ENCODE assay signal across 8 mouse cellular contexts in the genomic region with DNA sequence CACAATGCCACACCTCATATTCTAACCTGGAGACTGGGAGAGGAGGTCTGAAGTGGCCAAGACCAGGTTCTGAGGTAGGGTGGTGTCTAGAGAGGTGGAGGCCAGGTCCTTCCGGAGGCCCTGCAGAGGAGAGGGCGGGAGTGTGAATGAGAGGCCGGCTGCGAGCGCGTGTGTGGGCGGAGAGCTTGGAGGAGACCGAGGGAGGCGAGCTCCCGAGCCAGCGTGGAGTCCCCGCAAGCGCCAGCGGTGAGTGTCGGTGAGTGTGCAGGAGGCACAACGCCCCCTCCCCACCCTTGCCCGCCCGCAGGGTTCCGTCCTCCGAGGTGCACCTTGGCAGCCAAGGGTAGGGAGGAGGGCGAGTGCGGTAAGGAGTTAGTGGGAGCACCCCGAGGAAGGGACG. TPM values are rescaled to one million over a fixed set of nuclear protein-coding genes. Genes with fewer than 3 reads are reported as not detected.
DNase-seq lines count a peak whose midpoint lies in the region; ATAC-seq and TF ChIP-seq lines count a peak whose summit lies in the region.
"Had no signal": no experiment of that assay in that cellular context is flagged by ENCODE, and none has a peak within 500 bp of the region (broad histone marks: within the 10 kb centered on the region; RNA-seq: fewer than 3 reads in every experiment).

Gene Lbhd2 (plus strand): TSS at position 188 of the 400 bp plus-strand sequence.

- H3K4me1 ChIP-seq in lung, embryonic 14.5 days (ENCODE audit: insufficient read depth) = no peaks in the 10 kb centered on the region
- H3K4me1 ChIP-seq in forebrain, embryonic 10.5 days = peaks cover 34% of the 10 kb centered on the region
- H3K4me1 ChIP-seq in hindbrain, postnatal 0 days (ENCODE audit: insufficient read depth, low read length) = peaks cover 12% of the 10 kb centered on the region; the same call in 1 of the 2 replicates
- peaks cover 14% of the 10 kb centered on the region; the same call in 1 of the 2 replicates for H3K4me1 ChIP-seq in midbrain, postnatal 0 days (ENCODE audit: insufficient read depth, low read length)

- ATAC-seq in lung, embryonic 14.5 days (ENCODE audit: insufficient read depth) = no peak
- no peak for ATAC-seq in hindbrain, postnatal 0 days
- no peak; the same call in 1 of the 2 replicates for ATAC-seq in midbrain, postnatal 0 days (ENCODE audit: low FRiP score)

- H3K36me3 ChIP-seq in lung, embryonic 14.5 days (ENCODE audit: insufficient read depth) = no peaks in the 10 kb centered on the region
- H3K36me3 ChIP-seq in forebrain, embryonic 10.5 days (replicated peaks) = no peaks in the 10 kb centered on the region
- no peaks in the 10 kb centered on the region for H3K36me3 ChIP-seq in hindbrain, postnatal 0 days (ENCODE audit: insufficient read depth, low read length)
- no peaks in the 10 kb centered on the region for H3K36me3 ChIP-seq in midbrain, postnatal 0 days (ENCODE audit: insufficient read depth, low read length)

- peak within 1 kb of the TSS; percentile 21 for H3K4me3 ChIP-seq in lung, embryonic 14.5 days (ENCODE audit: low read depth, low read length)
- H3K4me3 ChIP-seq in forebrain, embryonic 10.5 days = peak within 1 kb of the TSS; percentile 32
- peak within 1 kb of the TSS; percentile 23 for H3K4me3 ChIP-seq in hindbrain, postnatal 0 days (ENCODE audit: low read length)
- peak within 1 kb of the TSS; percentile 27 for H3K4me3 ChIP-seq in midbrain, postnatal 0 days (ENCODE audit: low read depth, low read length)

- no peak for TF ChIP-seq CTCF in lung, embryonic 14.5 days (IDR thresholded peaks at IDR 0.05; ENCODE audit: low read depth)
- TF ChIP-seq CTCF in hindbrain, postnatal 0 days (IDR thresholded peaks at IDR 0.05; ENCODE audit: low read depth) = no peak
- TF ChIP-seq CTCF in midbrain, postnatal 0 days (IDR thresholded peaks at IDR 0.05) = no peak

- peak within 1 kb of the TSS; percentile 52 for H3K4me2 ChIP-seq in lung, embryonic 14.5 days
- H3K4me2 ChIP-seq in hindbrain, postnatal 0 days (ENCODE audit: low read depth, low read length) = peak within 1 kb of the TSS; percentile 46
- H3K4me2 ChIP-seq in midbrain, postnatal 0 days (ENCODE audit: low read depth, low read length, poor library complexity, severe bottlenecking) = peak within 1 kb of the TSS; percentile 47

- DNase-seq in lung, embryonic 14.5 days = peak; percentile 22
- no peak for DNase-seq in lung, postnatal 10 days
- DNase-seq in forebrain, embryonic 10.5 days (ENCODE audit: extremely low spot score, low spot score) = no peak
- DNase-seq in hindbrain, postnatal 0 days (ENCODE audit: low spot score) = no peak
- no peak for DNase-seq in midbrain, postnatal 0 days (ENCODE audit: low spot score)
- DNase-seq in adipocyte (ENCODE audit: low spot score) = no peak
- DNase-seq in cerebellum, adult 8-10 months = no peak
- DNase-seq: left cerebral cortex, postnatal 4 days had no signal

- H3K9me3 ChIP-seq in lung, embryonic 14.5 days (ENCODE audit: low read depth, low read length) = no peaks in the 10 kb centered on the region
- H3K9me3 ChIP-seq in forebrain, embryonic 10.5 days = no peaks in the 10 kb centered on the region
- H3K9me3 ChIP-seq in hindbrain, postnatal 0 days (ENCODE audit: low read length) = no peaks in the 10 kb centered on the region
- no peaks in the 10 kb centered on the region for H3K9me3 ChIP-seq in midbrain, postnatal 0 days (ENCODE audit: low read length)

- 1% methylated on average over 24 of the region's 24 CpGs for WGBS in lung, embryonic 14.5 days
- 3% methylated on average over 24 of the region's 24 CpGs for WGBS in forebrain, embryonic 10.5 days
- WGBS in hindbrain, postnatal 0 days = 3% methylated on average over 22 of the region's 24 CpGs
- WGBS in midbrain, postnatal 0 days = 3% methylated on average over 24 of the region's 24 CpGs

- peak within 1 kb of the TSS; percentile 8; the same call in 1 of the 2 replicates for H3K9ac ChIP-seq in lung, embryonic 14.5 days
- no peak within 1 kb of the TSS for H3K9ac ChIP-seq in hindbrain, postnatal 0 days (replicated peaks; ENCODE audit: low read length)
- H3K9ac ChIP-seq in midbrain, postnatal 0 days (replicated peaks; ENCODE audit: low read length, poor library complexity, severe bottlenecking) = no peak within 1 kb of the TSS

- H3K27me3 ChIP-seq in lung, embryonic 14.5 days (ENCODE audit: insufficient read depth, low read length) = peaks cover 30% of the 10 kb centered on the region
- H3K27me3 ChIP-seq in forebrain, embryonic 10.5 days (ENCODE audit: poor library complexity, severe bottlenecking) = peaks cover 78% of the 10 kb centered on the region
- H3K27me3 ChIP-seq in hindbrain, postnatal 0 days (ENCODE audit: insufficient read depth, low read length) = no peaks in the 10 kb centered on the region
- H3K27me3 ChIP-seq in midbrain, postnatal 0 days (ENCODE audit: insufficient read depth, low read length) = 0 out of 2 replicates have a peak, but pooled peaks cover 9% of the 10 kb centered on the region

- H3K27ac ChIP-seq in lung, embryonic 14.5 days (ENCODE audit: low read depth) = no peak within 1 kb of the TSS
- no peak within 1 kb of the TSS for H3K27ac ChIP-seq in forebrain, embryonic 10.5 days
- H3K27ac ChIP-seq in hindbrain, postnatal 0 days = no peak within 1 kb of the TSS
- no peak within 1 kb of the TSS for H3K27ac ChIP-seq in midbrain, postnatal 0 days (ENCODE audit: low read depth, low read length)

RNA-seq across cellular contexts. Expression of gene Lbhd2, which starts in this region (rescaled TPM):
- polyA plus RNA-seq in lung, embryonic 14.5 days (2014; fragmentation: Nextera tagmentation; extraction: Ambion mirVana) = 0.50 and 0.68 TPM in 2 replicates
- polyA plus RNA-seq in forebrain, embryonic 10.5 days (2016; fragmentation: Nextera tagmentation; extraction: Ambion mirVana) = 0.25 TPM in 1 of 2 replicates, not detected in the other
- total RNA-seq in hindbrain, postnatal 0 days (2014; rRNA removed) = 4.3 and 11.8 TPM in 2 replicates
- 6.0 and 7.8 TPM in 2 replicates for polyA plus RNA-seq in hindbrain, postnatal 0 days (2015; fragmentation: Nextera tagmentation; extraction: Ambion mirVana)
- total RNA-seq in midbrain, postnatal 0 days (2014; rRNA removed) = 4.4 and 6.4 TPM in 2 replicates
- polyA plus RNA-seq in midbrain, postnatal 0 days (2015; fragmentation: Nextera tagmentation; extraction: Ambion mirVana) = 18.2 and 19.9 TPM in 2 replicates

Comparison
In these comparisons a context has a peak if more than half of its experiments do, and no peak if none do; other contexts are left out.
1. Peak in DNase-seq, H3K4me3 ChIP-seq, H3K9ac ChIP-seq and H3K4me2 ChIP-seq in lung, embryonic 14.5 days; RNA of the gene not detected or under 1 TPM.